Mouse (Mus musculus) adrenal gland, adult 8-10 months (tissue): ENCODE results near the gene Sar1b. TPM values are rescaled to one million over a fixed set of nuclear protein-coding genes. Genes with fewer than 3 reads are reported as not detected.
"Not testable (repeated sequence)": the region's sequence is repeated elsewhere in the genome, so short reads cannot be mapped to it uniquely, and the experiment has no call there.

Experiments used
- DNase-seq: peaks from one replicate; pipeline ENCODE4 v3.0.0; 2022
- total RNA-seq, 4 experiments: library from RNA; stranded (reverse); gene quantifications; 2 replicates each; pipeline ENCODE4 v1.2.4; 2022

The Sar1b gene
- total RNA-seq, 4 experiments from 2014 or later, result 96.3 to 116 (median 101) TPM

DNA sequence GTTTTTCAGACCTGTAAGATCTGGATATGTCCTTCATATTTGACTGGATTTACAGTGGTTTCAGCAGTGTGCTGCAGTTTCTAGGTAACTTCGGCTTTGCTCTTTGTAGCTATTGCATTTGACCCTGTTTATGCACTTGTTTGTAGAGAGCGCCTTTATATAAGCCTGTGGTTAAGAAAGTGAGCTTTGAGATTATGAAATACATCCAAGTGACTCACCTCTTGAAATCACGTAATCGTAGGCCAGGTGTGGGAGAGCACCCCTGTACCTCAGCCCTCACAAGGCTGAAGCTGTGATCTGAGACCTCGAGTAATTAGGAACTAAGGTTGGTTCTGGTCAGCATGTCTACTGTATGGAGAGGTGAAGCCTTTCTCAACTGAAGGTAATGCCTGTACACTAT lies 14.0 kb downstream of the Sar1b start:
- DNase-seq, result no peak

DNA sequence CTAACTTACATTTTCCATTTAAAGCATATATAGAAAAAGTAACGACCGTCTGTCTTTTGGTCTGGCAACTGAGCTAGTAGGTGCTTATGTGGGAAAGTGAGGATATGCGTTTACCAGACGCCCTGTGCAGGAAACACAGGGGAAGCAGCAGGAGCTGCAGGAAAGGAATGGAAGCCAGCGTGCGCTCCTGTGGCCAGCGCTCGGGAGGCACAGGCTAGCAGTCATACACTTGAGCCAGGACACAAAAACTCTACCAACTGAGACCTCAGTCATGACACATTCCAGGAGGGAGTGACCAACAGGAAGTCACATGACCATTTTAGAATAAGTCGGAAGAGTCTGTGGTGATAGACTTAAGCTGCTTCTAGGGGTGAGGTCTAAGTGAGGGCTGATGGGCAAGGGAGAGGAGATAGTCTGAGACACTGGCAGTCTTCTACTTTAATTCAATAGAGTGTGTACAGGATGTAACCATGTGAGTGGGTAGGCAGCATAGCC lies 17.3 kb downstream of the Sar1b start:
- no peak for DNase-seq

DNA sequence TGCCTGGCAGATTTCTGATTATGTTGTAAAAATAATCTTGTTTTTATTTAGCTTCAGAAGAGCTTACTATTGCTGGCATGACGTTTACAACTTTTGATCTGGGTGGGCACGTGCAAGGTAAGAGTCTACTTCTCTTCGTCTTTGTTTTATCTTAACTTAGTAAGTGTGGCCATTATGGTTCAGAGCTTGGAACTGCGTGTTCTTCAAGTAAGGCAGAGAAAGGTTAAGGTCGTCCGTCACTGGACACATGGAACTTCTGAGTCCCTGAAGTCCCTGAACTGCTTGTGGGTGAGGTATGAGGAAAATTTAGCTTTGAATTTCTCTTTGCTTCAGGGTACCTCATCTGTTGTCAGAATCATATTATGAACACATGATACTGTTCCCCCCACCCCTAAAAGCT lies 19.2 kb downstream of the Sar1b start:
- DNase-seq, result no peak

DNA sequence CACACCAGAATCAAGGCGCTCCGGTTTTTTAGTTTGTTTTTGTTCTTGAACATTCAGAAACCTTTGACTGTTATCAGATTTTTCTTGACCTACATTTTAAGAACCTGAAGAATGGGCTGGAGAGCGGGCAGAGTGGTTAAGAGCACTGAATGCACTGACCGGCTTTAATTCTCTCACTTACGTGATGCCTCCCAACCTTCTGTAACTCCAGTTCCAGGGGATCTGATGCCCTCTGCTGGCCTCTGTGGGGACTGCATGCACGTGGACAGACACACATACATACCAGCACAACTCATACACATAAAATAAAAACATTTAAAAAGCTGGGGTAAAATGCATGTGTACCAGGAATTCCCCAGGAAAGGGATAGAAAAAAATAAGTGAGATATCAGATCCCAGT lies 22.4 kb downstream of the Sar1b start:
- peak; percentile 28 for DNase-seq

DNA sequence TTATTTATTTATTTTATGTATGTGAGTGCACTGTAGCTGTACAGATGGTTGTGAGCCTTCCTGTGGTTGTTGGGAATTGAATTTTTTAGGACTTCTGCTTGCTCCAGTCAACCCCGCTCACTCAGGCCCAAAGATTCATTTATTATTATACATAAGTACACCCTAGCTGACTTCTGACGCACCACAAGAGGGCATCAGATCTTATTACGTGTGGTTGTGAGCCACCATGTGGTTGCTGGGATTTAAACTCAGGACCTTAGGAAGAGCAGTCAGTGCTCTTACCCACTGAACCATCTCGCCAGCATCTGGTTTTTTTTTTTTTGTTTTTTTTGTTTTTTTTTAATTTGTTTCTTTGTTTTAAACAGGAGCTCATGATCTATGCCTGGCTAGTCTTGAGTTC lies 26.2 kb downstream of the Sar1b start:
- not testable (repeated sequence) for DNase-seq

DNA sequence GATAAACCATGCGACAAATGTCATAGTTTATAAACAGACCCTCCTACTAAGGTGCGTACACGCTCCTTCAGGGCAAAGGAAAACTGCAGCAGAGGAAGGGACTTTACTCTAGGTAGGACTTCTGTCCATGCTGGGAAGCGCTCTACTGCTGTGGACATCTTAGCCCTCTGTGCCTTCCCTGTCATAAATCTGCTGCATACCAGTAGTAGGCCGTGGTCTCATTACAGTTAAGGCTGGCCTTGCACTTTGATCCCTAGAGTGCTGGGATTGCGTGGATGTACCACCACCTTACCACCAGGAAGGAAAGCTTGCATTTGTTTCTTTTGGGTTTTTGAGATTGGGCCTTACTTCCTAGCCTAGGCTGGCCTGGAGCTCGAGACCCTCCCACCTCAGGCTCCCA lies 27.2 kb downstream of the Sar1b start:
- no peak for DNase-seq

DNA sequence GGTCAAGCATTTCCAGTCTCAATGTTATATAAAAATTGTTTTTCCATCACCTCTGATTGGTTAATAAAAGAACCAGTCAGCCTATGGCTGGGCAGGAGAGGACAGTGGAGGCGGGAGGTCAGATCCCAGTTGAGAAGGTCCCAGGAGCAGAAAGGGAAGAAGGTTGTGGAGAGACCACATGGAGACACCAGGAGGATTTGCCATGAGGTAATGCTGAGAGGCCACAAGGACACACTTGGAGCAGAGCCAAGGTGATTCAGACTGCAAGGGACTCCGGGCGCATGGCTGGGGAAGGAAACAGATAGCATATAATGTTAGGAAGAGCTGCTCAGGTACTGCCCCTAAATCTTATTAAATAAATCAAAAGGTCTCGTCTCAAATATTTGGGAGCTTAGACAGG lies 32.8 kb downstream of the Sar1b start:
- peak; percentile 57 for DNase-seq

DNA sequence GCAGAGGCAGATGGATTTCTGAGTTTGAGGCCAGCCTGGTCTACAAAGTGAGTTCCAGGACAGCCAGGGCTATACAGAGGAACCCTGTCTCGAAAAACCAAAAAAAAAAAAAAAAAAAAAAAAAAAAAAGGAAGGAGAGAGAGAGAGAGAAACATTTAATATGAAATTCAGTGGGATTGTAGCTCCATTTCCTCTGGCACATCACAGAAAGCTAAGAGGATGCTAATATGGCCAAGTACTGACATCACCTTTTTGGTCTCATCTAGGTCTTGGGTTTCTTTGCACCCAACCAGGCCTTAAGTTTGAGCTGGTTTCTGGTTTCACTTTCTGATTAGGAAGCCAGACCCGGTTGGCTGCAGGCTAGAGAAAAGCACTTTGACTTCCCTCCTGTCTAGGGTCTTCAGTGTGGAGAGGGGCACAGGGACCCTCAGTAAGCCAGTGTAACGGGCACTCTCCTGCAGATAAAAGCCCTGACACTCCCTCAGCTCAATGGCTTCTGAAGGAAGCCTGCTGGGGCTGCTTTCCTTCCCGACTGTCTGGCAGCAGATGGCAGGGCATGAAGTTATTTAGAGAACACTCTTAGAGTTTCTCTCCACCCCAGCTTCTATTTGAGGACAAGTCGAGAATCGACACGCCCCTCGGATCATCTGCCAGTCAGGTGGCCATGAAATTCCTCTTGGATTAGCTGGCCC lies 37.3 kb downstream of the Sar1b start:
- no peak for DNase-seq

DNA sequence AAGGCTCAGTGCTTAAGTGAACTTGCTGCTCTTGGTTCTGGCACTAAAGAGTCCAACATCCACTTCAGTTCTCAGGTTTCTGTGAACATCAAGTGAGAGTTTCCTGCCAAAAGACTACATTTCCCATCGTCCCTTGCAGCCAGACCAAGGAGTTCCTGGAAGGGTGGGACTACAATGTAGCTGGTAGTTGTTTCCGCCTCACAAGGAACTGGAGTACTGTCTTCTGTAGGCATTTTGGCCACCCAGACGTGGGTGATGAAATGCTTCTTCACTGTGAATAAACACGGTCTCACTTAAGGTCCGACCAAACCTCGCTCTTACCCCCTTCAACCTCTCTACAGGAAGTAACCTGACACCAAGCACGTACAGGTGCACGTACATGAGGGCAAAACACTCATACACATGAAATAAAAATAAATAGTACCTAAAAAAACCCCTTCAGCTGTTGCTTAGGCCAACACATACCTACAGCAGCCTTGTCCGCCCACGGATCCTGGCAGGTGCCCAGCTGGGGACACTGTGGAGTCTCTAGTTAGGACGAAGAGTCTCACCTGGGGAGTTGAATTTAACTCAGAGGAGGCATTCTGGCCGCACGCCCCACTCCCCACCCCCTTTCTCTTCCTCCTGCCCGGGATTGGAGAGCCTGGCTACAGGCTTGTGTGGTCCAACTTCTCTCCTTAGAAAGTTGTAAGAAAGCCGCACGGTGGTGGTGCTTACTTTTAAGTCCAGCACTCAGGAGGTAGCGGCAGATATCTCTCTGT lies 41.9 kb downstream of the Sar1b start:
- peak; percentile 57 for DNase-seq

DNA sequence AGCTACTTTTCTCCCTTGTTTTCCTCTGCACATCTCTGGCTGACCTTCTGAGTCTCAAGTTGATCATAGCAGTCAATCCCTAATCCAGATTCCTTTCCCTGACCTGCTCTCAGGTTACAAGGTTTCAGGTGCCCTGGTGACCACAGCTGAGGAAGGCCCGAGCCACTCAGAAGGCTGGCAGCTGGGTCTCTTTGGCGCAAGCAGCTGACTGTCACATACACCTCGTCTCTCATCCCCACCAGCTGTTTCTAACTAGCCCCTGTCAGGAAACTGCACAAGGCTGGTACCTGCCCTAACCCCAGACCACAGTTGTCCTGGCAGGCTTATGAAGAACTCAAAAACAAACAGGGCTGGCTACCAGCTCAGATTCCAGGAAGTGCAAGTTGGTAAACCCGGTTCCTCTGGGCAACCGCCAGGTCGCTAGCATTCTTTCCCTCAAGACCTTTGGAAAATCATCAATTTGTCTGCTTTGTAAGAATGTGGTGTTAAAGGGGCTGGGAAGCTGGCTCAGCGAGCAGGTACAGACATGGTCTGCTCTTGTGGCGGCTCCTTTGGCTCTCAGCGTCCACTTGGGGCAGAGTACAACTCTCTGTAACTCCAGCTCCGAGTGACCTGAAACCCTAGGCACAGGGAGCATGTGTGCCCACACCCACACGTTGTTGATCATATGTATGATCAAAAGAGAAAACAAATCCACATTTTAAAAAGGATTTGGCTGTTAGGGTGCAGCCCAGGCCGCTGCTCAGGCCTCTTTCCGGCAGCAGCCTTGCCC lies 43.8 kb downstream of the Sar1b start:
- DNase-seq, result no peak

DNA sequence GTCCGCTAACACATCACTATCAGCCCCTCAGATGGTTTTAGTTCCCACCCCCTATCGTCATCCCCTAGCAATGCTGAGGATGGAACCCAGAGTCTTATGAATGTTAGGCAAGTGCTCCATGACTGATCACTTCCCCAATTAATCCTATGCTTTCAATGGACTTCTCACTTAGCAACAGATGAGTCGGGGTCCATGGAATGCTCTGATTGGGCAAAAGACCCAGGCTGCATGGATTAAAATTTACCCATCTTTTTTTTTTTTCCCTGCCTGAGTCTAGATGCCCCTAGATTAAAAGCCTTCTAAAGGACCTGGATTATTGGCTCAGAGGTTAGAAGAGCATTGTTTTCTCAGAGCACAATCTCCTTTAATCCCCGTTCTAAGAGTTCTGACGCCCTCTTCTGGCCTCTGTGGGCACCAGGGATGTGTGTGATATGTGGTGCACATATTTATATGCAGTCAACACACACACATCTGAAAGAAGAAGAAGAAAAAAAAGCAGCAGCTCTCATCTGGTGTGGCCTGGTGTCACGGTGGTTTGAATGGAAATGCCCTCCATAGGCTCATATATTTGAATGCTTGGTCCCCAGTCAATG lies 46.2 kb downstream of the Sar1b start:
- DNase-seq, result no peak

DNA sequence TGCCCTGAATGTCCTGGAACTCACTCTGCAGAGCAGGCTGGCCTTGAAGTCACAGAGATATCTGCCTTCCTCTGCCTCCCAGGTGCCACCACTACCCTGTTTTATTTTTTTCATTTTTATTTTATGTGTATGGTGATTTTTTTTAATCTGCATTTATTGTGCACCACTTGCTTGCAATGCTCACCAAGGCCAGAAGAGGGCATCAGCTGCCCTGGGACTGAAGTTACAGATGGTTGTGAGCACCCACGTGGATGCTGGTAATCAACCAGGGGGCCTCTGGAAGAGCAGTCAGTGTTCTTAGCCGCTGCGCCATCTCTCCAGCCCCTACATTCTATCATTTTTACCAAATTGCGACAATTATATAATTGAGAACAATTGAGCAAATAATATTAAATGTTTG lies 47.7 kb downstream of the Sar1b start:
- DNase-seq, result no peak

DNA sequence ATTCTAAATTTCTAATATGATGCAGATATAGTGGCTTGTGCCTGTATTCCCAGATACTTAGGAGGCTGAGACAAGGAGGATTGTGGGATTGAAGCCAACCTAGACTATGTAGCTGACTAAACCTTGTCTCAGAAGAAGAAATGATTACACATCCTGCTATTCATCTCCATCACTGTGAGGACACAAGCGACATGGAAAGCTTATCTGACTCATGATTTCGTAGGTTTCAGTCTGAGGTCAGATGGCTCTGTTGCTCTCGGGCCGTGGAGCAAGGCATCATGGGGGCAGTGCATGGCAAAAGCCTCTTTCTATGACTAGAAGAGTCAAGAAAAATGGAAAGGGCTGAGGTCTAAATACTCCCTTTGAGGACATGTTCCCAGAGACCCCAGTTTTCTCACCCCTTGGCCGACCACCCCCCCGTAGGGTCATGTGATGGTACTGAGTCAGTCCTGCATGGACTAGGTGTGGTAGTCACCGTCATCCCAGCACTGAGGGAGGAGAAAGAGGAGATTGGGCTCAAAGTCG lies 48.6 kb downstream of the Sar1b start:
- no peak for DNase-seq

DNA sequence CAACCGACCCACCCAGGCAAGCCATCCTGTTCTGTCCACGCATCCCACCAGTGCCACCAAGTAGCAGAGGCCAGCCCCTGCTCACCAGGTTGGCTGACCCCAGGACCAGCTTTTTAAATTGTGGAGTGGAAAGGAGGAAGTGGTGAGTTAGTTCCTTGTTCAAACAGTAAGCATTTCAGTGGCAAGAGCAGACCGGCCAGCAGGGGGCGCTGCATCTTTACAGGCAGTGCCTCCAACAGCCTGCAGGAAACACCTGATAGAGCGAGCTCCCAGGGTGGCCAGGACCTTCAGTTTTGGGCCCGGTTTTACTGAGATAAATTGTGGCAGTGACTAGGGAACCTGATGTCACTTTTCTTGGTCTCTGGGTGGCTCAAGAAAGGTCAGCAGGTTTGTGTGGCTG lies 54.3 kb downstream of the Sar1b start:
- peak; percentile 67 for DNase-seq

DNA sequence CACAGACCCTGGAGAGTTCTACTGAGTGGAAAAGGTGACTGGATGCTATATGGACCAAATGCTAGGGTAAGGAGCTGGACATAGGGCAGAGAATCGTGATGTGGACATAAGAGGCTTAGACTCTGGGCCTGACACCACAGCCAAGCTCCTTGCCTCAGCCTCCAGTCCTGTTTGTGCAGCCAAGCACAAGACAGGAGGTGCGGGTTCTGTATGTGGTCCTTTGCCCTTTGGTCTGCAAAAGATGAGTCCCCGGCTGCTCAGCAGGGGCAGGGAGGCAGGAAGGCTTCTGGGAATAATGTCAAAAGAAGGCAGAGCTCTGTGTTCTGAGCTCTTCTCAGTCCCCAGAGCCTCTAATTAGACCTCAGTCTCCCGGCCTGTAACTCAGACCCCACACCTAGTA lies 55.4 kb downstream of the Sar1b start:
- no peak for DNase-seq

DNA sequence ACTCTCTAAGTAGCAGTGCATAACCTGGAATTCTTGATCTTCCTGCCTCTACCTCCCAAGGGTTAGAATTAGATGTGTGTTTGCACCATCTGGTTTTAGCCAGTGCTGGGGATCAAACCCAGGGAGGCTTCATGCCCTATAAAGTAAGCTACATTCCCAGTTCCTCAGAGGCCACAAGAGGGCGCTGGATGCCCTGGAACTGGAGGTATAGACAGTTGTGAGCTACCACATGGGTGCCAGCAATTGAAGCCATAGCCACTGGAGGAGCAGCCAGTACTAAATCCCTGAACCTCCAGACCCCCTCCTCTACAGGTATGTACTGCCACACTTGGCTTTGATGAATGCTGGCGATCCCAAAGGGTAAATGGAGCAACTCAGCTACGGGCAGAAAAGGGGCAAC lies 56.5 kb downstream of the Sar1b start:
- no peak for DNase-seq

DNA sequence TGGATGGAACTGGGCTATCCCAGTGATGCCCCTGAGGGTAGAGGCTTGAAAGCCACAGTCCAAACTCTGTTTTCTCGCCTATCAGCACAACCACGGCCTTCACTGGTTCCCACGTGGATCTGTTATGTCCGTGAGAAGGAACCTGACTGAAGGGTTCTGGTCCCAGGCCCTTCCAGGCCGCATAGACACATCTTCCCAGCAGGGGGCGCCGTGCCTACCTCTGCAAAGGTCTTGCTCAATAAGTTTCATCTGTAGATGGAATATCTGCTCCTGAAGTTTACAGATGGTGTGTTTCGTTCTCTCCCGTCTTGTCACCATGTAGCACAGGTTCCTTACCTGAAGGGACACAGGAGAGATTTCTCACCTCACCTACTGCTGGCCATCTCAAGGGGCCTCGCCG lies 57.4 kb downstream of the Sar1b start:
- peak; percentile 55 for DNase-seq

DNA sequence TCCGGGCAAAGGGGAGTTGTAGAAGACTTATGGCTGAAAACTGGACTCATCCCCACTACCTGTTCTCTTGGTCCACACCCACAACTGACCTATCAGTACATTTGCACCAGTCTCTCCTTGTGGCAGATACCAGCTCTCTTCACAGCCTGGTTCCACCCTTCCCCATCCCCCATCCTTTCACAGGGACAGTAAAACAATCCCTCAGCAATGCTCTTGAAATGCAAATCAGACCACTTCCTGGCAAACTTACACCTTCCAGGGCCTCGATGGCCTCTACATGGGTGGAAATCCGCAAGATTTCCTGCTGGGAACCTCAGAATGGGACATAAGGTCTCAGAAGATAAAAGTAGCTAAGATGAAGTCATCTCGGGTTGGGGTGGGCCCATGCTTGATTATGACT lies 59.2 kb downstream of the Sar1b start:
- no peak for DNase-seq

DNA sequence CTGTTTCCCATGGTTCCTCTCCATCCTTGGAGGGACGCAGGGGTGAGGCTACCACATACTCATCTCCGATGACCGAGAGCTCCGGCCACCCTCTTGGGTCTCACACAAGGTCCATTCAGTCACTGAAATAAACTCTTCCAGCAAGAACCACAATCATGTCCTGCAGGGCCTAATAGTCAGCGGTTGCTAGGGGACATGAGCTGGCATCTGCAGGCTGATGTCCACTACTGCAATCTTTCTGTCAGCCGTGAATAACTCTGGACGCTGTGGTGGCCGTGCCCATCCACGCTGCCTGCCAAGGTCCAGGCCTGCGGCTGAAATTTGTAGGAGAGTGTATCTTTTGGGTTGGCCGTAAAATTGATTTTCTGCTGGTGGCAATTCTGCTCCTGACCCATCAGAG lies 59.8 kb downstream of the Sar1b start:
- no peak for DNase-seq

DNA sequence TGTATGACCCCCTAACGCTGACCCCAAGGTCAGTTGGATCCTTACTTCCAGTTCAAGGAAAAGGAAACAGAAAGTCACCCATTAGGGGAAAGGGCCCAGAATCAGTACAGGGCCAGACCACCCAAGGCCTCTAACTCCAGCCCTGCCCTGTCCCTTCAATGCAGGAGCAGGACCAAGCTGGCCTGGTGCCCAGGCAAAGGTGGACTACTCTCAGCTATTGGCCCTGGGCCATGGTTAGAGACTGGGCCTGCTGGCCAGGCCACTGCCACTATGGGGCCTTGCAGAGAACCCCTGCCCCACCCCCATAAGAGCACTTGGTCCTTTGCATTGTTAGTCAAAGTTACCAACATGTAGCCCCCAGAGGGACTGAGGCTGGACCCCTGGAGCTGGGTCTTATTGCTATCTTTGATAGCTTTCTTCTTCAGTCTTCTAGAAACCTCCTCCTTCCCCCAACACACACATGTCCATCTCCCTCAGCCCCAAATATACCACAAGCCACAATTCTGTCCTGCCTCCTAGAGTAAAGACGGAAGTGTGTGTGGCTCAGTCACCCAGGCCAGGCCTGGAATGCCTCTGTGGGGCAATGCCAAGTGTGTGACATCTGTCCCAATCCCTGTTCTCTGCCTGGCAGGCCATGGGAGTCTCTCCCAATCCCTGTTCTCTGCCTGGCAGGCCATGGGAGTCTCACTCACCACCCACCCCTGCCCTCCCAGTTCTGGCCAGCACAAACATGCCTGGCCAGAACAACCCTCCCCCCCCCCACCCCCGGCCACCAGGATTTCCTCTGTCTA lies 60.7 kb downstream of the Sar1b start:
- DNase-seq, result no peak

DNA sequence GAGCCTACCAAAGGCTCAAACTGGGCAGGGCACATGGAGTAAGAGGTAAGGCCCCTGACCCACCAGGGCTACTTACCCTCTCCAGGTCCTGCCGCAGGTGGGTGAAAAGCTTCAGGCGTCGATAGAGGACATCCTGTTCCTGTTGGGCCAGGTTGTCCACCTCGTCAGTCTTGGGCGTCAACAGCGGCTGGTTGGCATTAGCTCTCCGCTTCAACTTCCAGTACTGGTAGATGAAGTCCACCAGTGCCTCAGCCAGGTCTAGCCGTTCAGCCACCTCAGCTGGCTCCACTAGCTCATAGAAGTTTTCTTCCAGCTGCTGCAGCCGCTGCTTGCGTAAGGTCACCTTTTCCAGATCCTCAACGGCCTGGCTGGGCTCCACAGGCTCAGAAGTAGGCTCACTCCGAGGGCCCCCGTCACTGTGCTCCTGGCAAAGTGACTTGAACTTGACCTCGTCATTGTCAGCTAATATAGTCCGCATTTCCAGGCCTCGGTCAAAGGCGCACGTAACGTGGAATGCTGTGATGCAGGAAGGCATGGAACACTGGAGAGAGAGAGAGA lies 61.5 kb downstream of the Sar1b start:
- no peak for DNase-seq
